ENCODE assay signal across 12 mouse cellular contexts in the genomic region with DNA sequence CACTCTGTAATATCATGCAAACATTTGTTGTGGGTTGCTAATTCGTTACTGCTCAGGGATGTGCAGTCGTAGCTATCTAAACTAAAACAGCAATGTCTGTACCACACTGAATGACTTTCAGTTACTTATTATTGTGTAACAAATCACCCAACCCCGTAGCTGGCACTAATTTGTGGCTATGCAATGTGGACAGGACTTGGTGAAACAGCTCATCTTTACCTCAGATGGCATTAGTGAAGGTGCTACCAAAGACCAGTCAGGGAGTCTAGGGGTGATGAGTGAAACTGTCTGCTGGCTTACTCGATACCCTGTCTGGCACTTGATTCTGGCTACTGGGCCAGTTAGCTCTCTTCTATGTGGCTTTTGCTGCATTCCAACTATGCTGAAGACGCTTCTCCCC. TPM values are rescaled to one million over a fixed set of nuclear protein-coding genes. Genes with fewer than 3 reads are reported as not detected.
A peak's percentile ranks its signal among the peaks of the same experiment; 100 is the strongest.
DNase-seq lines count a peak whose midpoint lies in the region.
"Had no signal": no experiment of that assay in that cellular context is flagged by ENCODE, and none has a peak within 500 bp of the region (broad histone marks: within the 10 kb centered on the region; RNA-seq: fewer than 3 reads in every experiment).

No protein-coding gene starts in this region.

- peak; percentile 25 for DNase-seq in gastrocnemius, postnatal 25 days
- no peak for DNase-seq in gastrocnemius, postnatal 4 days (ENCODE audit: low spot score in 2 of 2)
- peak; percentile 68 for DNase-seq in adipocyte (ENCODE audit: low spot score)
- peak; percentile 8 for DNase-seq in induced T-regulatory cell, adult 2 months (ENCODE audit: low read depth)
- DNase-seq in heart, adult 8-10 months (ENCODE audit: low spot score) = no peak
- DNase-seq in cerebellum, postnatal 14 days = no peak
- DNase-seq: adrenal gland, adult 8-10 months; adrenal gland, postnatal 14 days; adrenal gland, postnatal 36 days; cerebellum, adult 11-12 months; cerebellum, postnatal 36 days; embryo, embryonic 11 days had no signal

RNA-seq across cellular contexts. Expression of a gene that starts 2.1 kb away (rescaled TPM):
- total RNA-seq in gastrocnemius, postnatal 25 days (2021) = 1 to 10 TPM; 6.3 to 8.9 TPM
- total RNA-seq in gastrocnemius, postnatal 4 days (2021) = 10 to 100 TPM; 11.6 to 12.6 TPM
- 1 to 10 TPM; 4.4 to 6.6 (median 5.8) TPM for total RNA-seq in heart, adult 8-10 months (2022)

RNA-seq across cellular contexts. Expression of a gene that starts 51.3 kb away (rescaled TPM):
- total RNA-seq in gastrocnemius, postnatal 25 days (2021) = 10 to 100 TPM; 53.8 to 55.3 TPM
- total RNA-seq in gastrocnemius, postnatal 4 days (2021) = 10 to 100 TPM; 70.0 to 71.5 TPM
- 100 to 1,000 TPM in 2 of 4 experiments, 10 to 100 TPM in 2; 76.6 to 102 (median 91.8) TPM for total RNA-seq in heart, adult 8-10 months (2022)

Comparison
In these comparisons a context has a peak if more than half of its experiments do, and no peak if none do; other contexts are left out.
1. DNase-seq: peak in gastrocnemius, postnatal 25 days (single experiment), adipocyte (single experiment) and induced T-regulatory cell, adult 2 months (single experiment); none in gastrocnemius, postnatal 4 days (0 of 2), heart, adult 8-10 months (single experiment) and cerebellum, postnatal 14 days (0 of 2).